ENCODE assay signal across 14 mouse cellular contexts in genomic region chr8:72758310-72758709, GRCm38 (mm10). TPM values are rescaled to one million over a fixed set of nuclear protein-coding genes. Genes with fewer than 3 reads are reported as not detected.
DNase-seq lines count a peak whose midpoint lies in the region; ATAC-seq lines count a peak whose summit lies in the region.
"Had no signal": no experiment of that assay in that cellular context is flagged by ENCODE, and none has a peak within 500 bp of the region (broad histone marks: within the 10 kb centered on the region; RNA-seq: fewer than 3 reads in every experiment).

No protein-coding gene starts in this region.

- no peak overlapping the region for H3K9ac ChIP-seq in midbrain, embryonic 11.5 days (ENCODE audit: low read length)
- no peak overlapping the region for H3K9ac ChIP-seq in midbrain, embryonic 15.5 days
- H3K9ac ChIP-seq: limb, embryonic 12.5 days had no signal

- H3K4me1 ChIP-seq in midbrain, embryonic 11.5 days (ENCODE audit: control insufficient read depth, insufficient read depth, low read length), result no peaks in the 10 kb centered on the region
- H3K4me1 ChIP-seq in midbrain, embryonic 15.5 days, result no peaks in the 10 kb centered on the region
- H3K4me1 ChIP-seq: limb, embryonic 12.5 days had no signal

- no peak overlapping the region for H3K4me2 ChIP-seq in midbrain, embryonic 11.5 days
- no peak overlapping the region for H3K4me2 ChIP-seq in midbrain, embryonic 15.5 days
- H3K4me2 ChIP-seq: limb, embryonic 12.5 days had no signal

- peak; percentile 14 for DNase-seq in adrenal gland, postnatal 14 days
- no peak for DNase-seq in adrenal gland, adult (ENCODE audit: inconsistent age in 2 of 2, low spot score in 1 of 2)
- DNase-seq in kidney, postnatal 10 days, result peak; percentile 14
- DNase-seq in kidney, adult 9 months, result no peak
- peak; percentile 75 for DNase-seq in midbrain, embryonic 11.5 days (ENCODE audit: low spot score, missing footprints)
- peak; percentile 22 for DNase-seq in adipocyte (ENCODE audit: low spot score)
- DNase-seq: cerebellum, adult 11-12 months; right cerebral cortex, postnatal 25 days had no signal

- no peaks in the 10 kb centered on the region for H3K27me3 ChIP-seq in midbrain, embryonic 11.5 days (ENCODE audit: control insufficient read depth, insufficient read depth, low read length)
- H3K27me3 ChIP-seq in midbrain, embryonic 15.5 days (replicated peaks), result no peaks in the 10 kb centered on the region
- H3K27me3 ChIP-seq: limb, embryonic 12.5 days; Patski had no signal

- no peak for ATAC-seq in midbrain, embryonic 11.5 days (ENCODE audit: low FRiP score)
- no peak for ATAC-seq in midbrain, embryonic 15.5 days (replicated peaks)
- ATAC-seq in activated CD4-positive, CD25-positive, alpha-beta regulatory T cell, adult 4 months, result no peak
- ATAC-seq: hindbrain, embryonic 16.5 days; Patski had no signal

- H3K9me3 ChIP-seq in midbrain, embryonic 11.5 days (ENCODE audit: control insufficient read depth, low read length), result no peaks in the 10 kb centered on the region
- H3K9me3 ChIP-seq in midbrain, embryonic 15.5 days, result no peaks in the 10 kb centered on the region
- H3K9me3 ChIP-seq: limb, embryonic 12.5 days had no signal

- peaks cover 19% of the 10 kb centered on the region for H3K36me3 ChIP-seq in midbrain, embryonic 11.5 days (ENCODE audit: control insufficient read depth, insufficient read depth, low read length)
- peaks cover 33% of the 10 kb centered on the region for H3K36me3 ChIP-seq in midbrain, embryonic 15.5 days (replicated peaks)

- no peak overlapping the region for H3K4me3 ChIP-seq in midbrain, embryonic 11.5 days (ENCODE audit: low read depth, low read length)
- no peak overlapping the region for H3K4me3 ChIP-seq in midbrain, embryonic 15.5 days
- H3K4me3 ChIP-seq: erythroblast, embryonic 14.5 days; limb, embryonic 12.5 days had no signal

- no peak overlapping the region for H3K27ac ChIP-seq in midbrain, embryonic 11.5 days (ENCODE audit: low read depth, low read length)
- H3K27ac ChIP-seq in midbrain, embryonic 15.5 days, result no peak overlapping the region
- H3K27ac ChIP-seq: limb, embryonic 12.5 days had no signal

RNA-seq across cellular contexts. Expression of gene F2rl3, which starts 3.4 kb away (rescaled TPM):
- 3.2 and 4.4 TPM in 2 replicates for total RNA-seq in adrenal gland, postnatal 14 days (2021)
- 1.1 and 1.4 TPM in 2 replicates for polyA plus RNA-seq in midbrain, embryonic 11.5 days (2014; fragmentation: Nextera tagmentation; extraction: Ambion mirVana)
- polyA plus RNA-seq in midbrain, embryonic 15.5 days (2015; fragmentation: Nextera tagmentation; extraction: Ambion mirVana), result 0.59 and 0.69 TPM in 2 replicates
- polyA plus RNA-seq in activated CD4-positive, CD25-positive, alpha-beta regulatory T cell, adult 4 months (2017; shearing (Covaris generic)), result 1 to 10 TPM; 8.1 to 10.0 TPM

RNA-seq across cellular contexts. Expression of gene Sin3b, which starts 35.2 kb away (rescaled TPM):
- 190 and 198 TPM in 2 replicates for total RNA-seq in adrenal gland, postnatal 14 days (2021)
- polyA plus RNA-seq in midbrain, embryonic 11.5 days (2014; fragmentation: Nextera tagmentation; extraction: Ambion mirVana), result 147 and 155 TPM in 2 replicates
- 180 and 185 TPM in 2 replicates for polyA plus RNA-seq in midbrain, embryonic 15.5 days (2015; fragmentation: Nextera tagmentation; extraction: Ambion mirVana)
- polyA plus RNA-seq in activated CD4-positive, CD25-positive, alpha-beta regulatory T cell, adult 4 months (2017; shearing (Covaris generic)), result 100 to 1,000 TPM; 115 to 120 TPM

Comparison
In these comparisons a context has a peak if more than half of its experiments do, and no peak if none do; other contexts are left out.
1. DNase-seq: peak in adrenal gland, postnatal 14 days (single experiment), kidney, postnatal 10 days (single experiment), midbrain, embryonic 11.5 days (single experiment) and adipocyte (single experiment); none in adrenal gland, adult (0 of 2) and kidney, adult 9 months (single experiment).